Mouse (Mus musculus) adrenal gland, postnatal 14 days (tissue): ENCODE measurements at regions not wholly inside any gene's neighbourhood (a gene's known extent, or its start where the extent isn't known, plus 50 kb on each side); places are given as distances from the start of the nearest gene placed in this dataset.
A peak's percentile ranks its signal among the peaks of the same experiment; 100 is the strongest.
"Not testable (repeated sequence)": the region's sequence is repeated elsewhere in the genome, so short reads cannot be mapped to it uniquely, and the experiment has no call there.

Source experiments
- DNase-seq: peaks from one replicate; pipeline ENCODE4 v3.0.0; 2021; ENCODE audit warnings: mixed read lengths

DNA sequence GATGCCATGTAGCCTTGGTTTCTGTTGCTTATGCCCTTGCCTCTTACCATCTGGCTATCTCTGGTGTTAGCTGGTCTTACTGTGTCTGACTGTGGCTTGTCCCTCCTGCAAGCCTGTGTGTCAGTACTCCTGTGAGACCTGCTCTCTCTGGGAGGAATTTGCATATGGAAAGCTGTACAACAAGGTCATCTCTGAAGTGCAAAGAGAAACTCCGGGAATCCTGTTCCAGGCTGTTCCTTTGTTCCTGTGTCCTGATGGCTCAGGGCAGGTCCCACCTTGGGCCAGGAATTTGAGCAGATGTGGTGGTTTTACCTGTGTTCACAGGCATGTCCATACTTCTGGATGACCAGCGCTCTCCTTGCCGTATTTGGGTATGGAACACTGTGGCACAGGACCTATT, 218.6 kb upstream of the Nsun6 start:
- DNase-seq: no peak

DNA sequence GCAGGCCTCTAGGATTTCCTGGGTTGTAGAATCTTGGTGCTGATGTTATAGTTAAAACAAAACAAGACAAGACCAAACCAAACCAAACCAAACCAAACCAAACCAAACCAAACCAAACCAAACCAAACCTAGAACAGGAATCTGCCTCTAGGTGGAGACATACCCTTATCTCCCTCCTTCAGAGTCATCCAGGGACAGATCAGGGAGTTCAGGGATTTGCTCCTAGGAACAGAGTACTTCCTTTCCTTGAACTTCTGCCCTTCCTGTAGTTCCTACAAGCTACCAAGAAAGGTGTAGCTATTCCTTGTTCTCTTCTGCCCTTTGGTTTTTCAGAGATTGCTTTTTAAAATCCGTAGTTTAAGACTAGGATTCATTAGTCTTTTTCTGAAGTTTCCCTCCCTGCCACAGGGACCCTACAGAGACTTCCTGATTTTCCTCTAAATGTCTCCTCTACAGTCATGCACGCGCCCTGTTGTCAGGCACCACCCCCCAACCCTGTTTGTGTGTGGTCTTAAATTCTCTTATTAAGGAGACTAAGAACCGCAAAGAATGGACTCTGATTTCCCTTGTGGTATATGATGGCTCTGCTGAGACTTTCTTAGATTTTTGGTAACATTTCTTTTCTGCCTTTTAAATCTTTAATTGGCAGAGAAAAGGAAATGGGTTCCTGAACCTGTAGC, 205.8 kb upstream of the Nsun6 start:
- no peak for DNase-seq

DNA sequence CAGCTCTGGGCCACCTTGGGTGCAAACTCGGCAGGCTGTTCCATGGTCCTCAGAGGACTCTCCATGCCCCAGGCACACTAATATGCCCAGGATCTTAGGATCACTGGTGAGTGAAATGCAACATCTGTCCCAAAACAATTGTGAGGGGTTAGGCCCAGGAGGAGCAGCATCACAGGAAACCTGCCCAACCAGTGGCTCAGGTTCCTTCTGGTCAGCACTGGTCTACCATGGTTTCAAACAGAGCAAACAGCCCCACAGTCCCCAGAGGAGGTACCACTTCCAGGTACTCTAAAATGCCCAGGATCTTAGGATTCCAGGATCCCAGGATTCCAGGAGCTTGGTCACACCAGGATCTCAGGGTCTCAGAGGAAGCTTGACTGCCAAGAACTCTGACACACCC, 187.4 kb upstream of the Nsun6 start:
- DNase-seq: not testable (repeated sequence)

DNA sequence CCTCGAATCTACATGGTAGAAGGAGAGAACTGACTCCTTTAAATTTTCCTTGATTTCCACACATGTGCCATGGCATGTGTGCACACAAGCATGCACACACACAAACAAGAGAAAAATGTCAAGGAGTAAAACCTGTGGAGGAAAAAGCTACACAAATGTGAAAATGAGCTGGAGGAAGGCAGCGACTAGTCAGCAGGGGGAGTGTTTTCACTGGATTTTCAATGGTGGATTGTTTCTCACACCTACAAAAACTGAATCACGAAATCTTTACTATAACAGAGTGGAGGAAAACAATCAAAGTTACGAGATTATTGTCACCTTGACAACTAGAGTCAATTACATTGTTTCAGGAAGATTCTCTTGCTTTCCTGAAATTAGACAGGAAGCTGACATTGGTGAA, 167.0 kb upstream of the Nsun6 start:
- no peak for DNase-seq

DNA sequence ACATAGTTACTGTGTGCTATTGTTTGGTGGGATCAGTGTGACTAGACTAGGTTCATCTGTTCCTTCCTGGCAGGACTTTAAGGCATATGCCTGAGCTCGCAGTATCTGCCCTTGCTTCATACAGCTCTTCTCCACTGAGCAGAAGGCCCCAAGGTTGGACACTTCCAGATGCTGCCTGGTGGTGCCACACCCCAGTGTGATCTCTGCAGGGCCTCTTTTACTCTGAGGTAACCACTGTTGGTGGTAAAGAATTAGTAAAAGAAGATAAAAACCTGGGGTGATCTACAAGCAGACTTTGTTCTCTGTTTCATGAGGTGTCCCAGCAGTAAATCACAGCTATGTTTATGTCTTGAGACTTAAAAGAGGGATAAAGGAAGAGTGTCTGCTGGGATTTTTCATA, 133.2 kb upstream of the Nsun6 start:
- DNase-seq: no peak

DNA sequence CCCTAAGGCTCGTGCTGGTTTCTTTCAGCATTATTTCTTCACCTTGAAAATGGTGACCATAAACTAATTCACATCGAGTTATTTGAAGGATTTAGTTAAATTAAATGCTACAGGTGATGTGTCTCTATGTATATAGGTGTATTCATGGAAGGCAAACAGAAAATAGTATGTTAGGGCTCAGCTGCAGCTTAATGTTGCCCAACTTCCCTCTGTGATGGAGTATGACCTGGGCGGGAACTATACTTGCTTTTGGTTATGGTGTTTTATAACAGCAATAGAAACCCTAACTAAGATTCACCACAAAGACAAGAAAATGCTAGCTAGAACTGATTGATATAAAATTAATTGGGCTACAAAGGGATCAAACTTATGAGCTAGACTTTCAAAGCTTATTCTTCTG, 126.1 kb upstream of the Nsun6 start:
- no peak for DNase-seq

DNA sequence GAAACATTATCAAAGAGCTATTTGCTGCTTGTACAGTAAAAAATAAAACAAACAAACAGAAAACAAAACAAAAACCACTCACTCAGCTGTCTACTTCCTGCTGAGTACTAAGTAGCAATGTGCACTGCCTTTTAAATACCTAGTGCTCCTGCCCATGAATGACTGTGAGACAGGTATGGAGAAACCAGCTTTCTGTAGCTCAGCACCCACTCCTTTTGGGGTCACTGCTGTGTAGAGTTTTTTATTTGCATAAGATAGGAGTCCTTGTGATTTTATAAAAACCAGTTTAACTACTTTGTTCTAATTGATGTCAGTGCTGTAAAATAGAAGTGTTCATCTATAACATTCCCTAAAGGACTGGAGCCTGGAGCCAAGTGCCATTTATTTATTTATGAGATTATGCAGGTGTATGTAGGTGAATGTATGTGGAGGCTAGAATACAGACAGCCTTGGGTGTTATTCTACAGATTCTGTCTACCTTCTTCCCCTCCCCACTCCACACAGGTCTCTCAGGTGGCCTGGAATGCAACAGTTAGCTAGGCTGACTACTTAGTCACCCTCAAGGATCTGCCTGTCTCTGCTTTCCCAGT, 111.7 kb upstream of the Nsun6 start:
- no peak for DNase-seq

DNA sequence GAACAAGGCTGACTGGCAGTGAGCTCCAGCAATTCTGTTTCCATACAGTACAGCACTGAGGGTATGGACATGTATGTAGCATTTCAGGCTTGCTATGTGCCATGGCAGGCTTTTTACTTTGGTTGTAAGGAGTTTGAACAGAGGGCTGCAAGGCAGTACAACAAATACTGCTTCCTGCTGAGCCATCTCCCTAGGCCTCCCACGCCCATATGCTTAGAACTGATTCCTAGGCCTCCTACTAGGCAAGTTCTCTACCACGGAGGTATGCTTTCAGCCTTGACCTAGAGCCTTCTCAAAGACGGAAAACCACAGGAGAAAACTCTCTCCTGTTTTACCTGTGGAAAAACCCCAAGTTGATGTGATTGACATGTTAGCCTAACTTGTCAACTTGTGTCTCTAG, 111.0 kb upstream of the Nsun6 start:
- DNase-seq: no peak

DNA sequence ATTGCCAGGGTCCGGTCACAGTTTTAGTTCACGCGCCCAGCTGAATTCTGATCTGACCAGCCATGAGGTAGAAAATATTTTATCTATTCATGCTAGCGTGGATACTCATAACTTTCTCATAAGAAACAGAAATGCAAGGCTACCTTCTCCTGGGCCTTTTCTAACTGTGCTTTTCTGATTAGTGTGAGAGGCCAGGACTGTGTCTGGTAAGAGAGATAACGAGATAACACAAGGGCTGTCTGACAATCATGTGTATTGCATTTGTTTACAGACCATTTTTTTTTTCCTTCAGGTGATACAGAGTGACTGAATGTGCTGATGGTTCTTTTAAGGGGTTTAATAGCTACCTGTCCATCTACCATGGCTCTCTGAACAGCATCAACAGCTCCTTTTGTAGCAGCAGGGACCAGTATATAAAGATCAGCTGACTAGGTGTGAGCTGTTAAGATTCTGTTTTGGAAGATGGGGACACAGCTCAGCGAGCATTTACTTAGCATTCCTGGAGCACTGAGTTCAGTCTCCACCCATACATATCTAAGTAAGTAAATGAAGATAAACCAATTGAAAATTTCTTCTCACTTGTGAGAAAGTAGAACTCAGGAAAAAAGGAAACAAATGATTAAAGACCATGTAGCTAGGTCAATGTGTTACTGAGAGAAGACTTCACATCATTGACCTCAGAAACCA, 109.0 kb upstream of the Nsun6 start:
- no peak for DNase-seq

DNA sequence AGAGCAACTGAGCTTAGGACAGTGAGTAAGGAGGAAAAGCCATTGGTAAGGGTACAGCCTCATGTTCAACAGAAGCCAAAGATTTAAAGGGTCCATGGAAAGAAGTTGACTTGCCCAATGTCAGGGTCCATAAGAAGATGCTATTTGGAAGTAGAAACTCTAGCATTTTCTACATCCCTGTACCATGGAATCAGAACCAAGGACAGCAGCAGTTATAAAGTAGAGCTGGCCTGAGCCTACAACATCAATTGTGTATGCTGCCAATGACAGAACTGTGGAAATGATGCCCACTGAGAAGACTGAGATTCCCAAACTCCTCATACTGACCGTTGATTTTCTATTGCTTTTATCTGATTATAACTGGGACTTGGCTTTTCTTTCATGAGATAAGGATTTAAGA, 107.0 kb upstream of the Nsun6 start:
- no peak for DNase-seq

DNA sequence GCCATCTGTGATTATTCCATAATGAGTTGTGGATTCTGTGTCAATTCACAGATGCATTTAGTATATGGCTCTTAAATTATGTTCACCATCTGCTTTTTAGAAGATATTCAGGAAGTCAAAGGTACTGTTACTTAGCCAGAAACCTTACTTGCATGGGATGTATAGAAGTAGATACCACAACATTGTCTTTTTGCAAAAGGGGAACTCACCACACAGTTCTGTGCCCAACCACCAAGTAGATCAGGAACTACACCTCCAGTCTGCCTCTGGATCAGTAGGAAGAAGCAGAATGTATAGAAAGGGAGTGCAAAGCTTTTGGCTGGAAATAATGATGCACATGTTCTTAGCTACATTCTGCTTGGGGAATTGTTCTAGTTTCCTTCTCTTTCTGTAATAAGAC, 102.8 kb upstream of the Nsun6 start:
- no peak for DNase-seq

DNA sequence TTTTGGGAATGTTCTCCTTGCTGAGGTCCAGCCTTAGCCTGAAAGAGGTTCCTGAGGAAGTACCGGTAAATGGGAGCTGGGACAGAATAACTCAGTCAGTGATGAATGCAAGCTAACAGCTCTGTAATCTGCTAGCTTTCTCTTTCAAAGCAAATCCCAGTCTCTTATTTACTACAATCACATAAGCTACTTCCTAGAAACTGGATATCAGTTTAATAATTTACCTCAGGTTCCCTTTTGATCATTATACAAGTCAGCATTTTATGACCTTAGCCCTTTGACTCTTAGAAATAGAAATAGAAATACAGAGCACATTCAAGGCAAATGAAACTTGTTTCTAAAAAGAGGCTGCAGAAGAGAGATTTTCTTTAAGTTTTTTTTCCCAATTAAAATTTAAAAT, 96.0 kb upstream of the Nsun6 start:
- no peak for DNase-seq

DNA sequence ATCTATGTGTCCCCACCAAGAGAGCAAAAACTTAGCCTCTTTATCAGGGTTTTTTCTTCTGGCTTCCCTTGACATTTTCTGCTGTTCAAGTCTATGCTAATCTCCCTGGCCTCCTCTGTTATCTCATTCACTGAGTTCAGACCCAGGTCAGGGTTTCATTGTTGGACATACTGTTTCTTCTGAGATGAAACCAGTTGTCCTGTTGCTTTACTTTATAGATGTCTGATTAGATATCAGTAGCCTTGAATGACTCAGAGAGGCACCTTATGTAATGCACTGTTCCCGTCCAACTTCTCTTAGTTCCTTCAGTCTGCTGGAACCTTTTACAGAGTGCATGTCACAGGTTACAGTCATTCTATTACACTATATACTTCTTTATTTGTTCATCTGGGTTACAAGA, 93.5 kb upstream of the Nsun6 start:
- peak; percentile 34 for DNase-seq

DNA sequence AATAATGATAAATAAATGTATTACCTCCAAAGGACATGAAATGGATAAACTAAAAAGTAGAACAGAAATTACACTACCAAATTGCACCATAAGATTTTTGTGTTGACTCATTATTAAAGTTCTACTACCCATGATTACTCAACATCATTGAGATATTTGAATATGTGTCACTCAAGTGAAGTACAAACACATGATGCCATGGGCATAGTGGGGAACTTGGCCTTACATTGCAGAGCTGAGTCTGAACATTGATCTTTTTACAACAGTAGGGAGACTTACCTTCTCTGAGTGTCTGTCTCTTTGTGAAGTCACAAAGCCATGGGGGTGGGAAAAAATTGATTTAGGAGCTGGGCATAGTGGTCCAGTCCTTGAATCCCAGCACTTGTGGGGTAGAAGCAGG, 92.1 kb upstream of the Nsun6 start:
- no peak for DNase-seq

DNA sequence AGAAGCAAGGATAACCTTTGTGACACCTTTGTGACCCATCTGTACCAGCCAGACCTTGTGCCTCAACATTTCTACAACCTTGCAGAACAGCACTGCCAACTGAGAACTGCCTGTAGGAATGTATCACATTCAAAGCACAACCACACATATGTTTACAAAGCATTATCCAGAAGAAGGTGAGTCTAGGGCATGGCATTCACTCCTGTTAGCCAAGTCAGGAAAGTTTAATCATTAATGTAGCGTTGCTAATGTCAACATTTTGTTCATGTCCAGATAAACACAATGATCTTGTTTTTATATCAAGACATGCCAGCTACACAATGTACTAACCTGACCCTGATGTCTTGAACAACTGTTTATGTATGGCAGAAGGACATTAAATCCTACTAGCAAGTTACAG, 91.5 kb upstream of the Nsun6 start:
- DNase-seq: no peak

DNA sequence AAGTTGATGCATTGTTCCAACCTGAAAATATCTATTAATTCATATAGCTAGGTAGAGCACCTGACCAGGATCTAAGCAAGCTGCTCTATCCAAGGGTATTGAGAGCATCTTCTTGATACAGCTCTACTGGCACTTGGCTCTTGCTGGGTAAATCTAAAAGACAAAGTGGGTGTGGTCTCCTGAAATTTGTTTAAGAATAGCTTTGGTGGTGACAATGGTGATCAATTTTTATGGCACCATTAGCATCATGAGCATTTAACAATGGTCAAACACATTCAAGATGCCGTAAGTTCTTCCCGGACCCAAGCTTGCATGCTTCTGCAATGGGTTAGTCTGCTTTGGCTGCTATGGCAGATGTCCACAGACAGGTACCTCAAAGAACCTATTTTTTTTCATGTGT, 89.9 kb upstream of the Nsun6 start:
- DNase-seq: no peak

DNA sequence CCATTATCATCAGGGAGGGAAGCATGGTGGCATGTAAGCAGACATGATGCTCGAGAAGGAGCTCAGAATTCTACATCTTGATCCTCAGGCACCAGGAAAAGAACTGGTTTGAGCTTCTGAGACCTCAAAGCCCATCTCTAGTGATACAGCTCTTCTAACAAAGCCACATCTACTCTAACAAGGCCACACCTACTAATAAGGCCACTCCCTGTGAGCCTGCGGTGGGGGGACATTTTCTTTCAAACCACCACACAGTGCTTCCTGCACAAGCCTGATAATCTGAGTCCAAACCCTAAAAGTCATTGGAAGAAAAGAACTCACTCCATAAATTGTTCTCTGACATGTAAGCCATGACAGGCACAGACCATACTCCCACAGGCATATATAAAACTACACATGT, 85.0 kb upstream of the Nsun6 start:
- no peak for DNase-seq
